Mouse (Mus musculus) limb, embryonic 15.5 days (tissue): ENCODE measurements around the gene Trim26. TPM values are rescaled to one million over a fixed set of nuclear protein-coding genes. Genes with fewer than 3 reads are reported as not detected.

Source experiments
- ATAC-seq: fragments of 200-750 bp; cut with Nextera tagmentation; 2 replicates; pipeline ENCODE4 v1.8.0; 2017; ENCODE audit warnings: low read depth, moderate TSS enrichment; ENCODE audit not compliant: insufficient number of reproducible peaks, low FRiP score, low TSS enrichment
- H3K27ac ChIP-seq: fragments of 300-500 bp; sonication (generic); 2 replicates; pipeline ENCODE4 v1.5.1; 2015; ENCODE audit warnings: moderate library complexity, mild to moderate bottlenecking, inconsistent platforms
- H3K27me3 ChIP-seq: fragments of 300-500 bp; sonication (generic); 2 replicates; pipeline ENCODE4 v1.6.1; 2015; ENCODE audit warnings: inconsistent platforms
- H3K36me3 ChIP-seq: fragments of 300-500 bp; sonication (generic); 2 replicates; pipeline ENCODE4 v1.6.1; 2015; ENCODE audit warnings: inconsistent platforms
- H3K4me1 ChIP-seq: fragments of 300-500 bp; sonication (generic); 2 replicates; pipeline ENCODE4 v1.6.1; 2015; ENCODE audit warnings: inconsistent platforms
- H3K4me2 ChIP-seq: fragments of 300-500 bp; sonication (generic); 2 replicates; pipeline ENCODE4 v1.6.1; 2015; ENCODE audit warnings: mild to moderate bottlenecking, inconsistent platforms
- H3K4me3 ChIP-seq: fragments of 300-500 bp; sonication (generic); 2 replicates; pipeline ENCODE4 v1.5.1; 2015; ENCODE audit warnings: mild to moderate bottlenecking, inconsistent platforms
- H3K9ac ChIP-seq: fragments of 300-500 bp; sonication (generic); 2 replicates; pipeline ENCODE4 v1.6.1; 2015; ENCODE audit warnings: inconsistent platforms
- H3K9me3 ChIP-seq: fragments of 300-500 bp; sonication (generic); 2 replicates; pipeline ENCODE4 v1.6.1; 2016; ENCODE audit warnings: inconsistent platforms
- WGBS: fragments of 180-500 bp; shearing (Covaris S2); methylation state at CpG from one replicate; pipeline ENCODE4 v1.1.7; 2015; 5-methylcytosine and 5-hydroxymethylcytosine counted together
- polyA plus RNA-seq: library from polyadenylated mRNA; unstranded; fragments of >200 nt; fragmentation: Nextera tagmentation; extraction: Ambion mirVana; gene quantifications from 2 replicates; pipeline ENCODE4 v1.2.1, GENCODE M21; 2015

The Trim26 gene
- polyA plus RNA-seq, 1 experiment from 2014 or later = 44.3 TPM

DNA sequence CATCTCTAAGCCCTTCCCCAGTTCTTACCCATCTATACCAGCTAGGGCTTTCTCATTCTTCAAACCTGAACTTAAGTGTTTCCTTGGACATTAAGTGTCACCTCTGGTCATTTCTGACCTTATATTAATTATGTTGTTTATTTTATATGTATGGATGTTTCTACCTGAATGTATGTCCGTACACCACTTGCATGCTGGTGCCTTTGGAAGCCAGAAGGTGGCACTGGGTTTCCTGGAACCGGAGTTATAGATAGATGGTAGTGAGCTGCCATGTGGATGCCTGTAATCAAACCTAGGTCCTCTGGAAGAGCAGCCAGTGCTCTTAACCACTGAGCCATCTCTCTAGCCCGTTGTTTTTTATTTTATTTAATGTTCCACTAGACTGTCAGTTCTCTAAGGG lies 18.6 kb downstream of the Trim26 start:
- Histone ChIP-seq H3K9ac (no peak overlapping the region), H3K36me3 (peaks cover 86% of the 10 kb centered on the region), H3K9me3 (no peaks in the 10 kb centered on the region), H3K4me1 (no peaks in the 10 kb centered on the region), H3K4me3 (no peak overlapping the region), H3K4me2 (no peak overlapping the region), H3K27me3 (no peaks in the 10 kb centered on the region), H3K27ac (no peak overlapping the region)
- WGBS = 91% methylated on average over 3 of the region's 3 CpGs
- ATAC-seq = no peak

- WGBS = 92% methylated on average over 4 of the region's 4 CpGs
- Histone ChIP-seq H3K9me3 (no peaks in the 10 kb centered on the region), H3K4me2 (no peak overlapping the region), H3K4me3 (no peak overlapping the region), H3K27ac (no peak overlapping the region), H3K27me3 (no peaks in the 10 kb centered on the region), H3K36me3 (peaks cover 80% of the 10 kb centered on the region), H3K9ac (no peak overlapping the region), H3K4me1 (no peaks in the 10 kb centered on the region)
- no peak for ATAC-seq
These were observed 19.3 kb downstream of the Trim26 start for GRCm38 (mm10) chr17:36856236-36856635.

DNA sequence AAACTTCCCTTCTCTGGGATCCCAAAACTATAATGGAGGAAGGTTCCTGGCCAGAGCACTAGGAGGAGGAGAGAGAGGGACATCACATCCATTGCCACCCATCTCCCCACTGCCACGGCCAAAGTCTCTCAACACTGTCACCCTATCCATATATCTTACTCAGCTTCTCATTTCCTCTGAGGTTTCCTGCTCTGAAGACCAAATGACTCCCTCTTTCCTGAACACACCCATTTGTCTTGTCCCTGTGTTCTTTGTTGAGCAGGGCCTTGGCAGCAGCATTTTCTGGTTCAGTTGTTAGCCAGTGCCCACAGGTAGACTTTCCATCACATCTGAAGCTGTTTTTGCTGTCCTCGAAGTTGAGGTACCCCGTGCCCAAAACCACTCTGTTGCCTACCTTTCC lies 21.2 kb downstream of the Trim26 start:
- peaks cover 60% of the 10 kb centered on the region for H3K36me3 ChIP-seq
- no peak for ATAC-seq
- H3K27me3 ChIP-seq = no peaks in the 10 kb centered on the region
- no peak overlapping the region for H3K4me3 ChIP-seq
- H3K27ac ChIP-seq = no peak overlapping the region
- H3K9ac ChIP-seq = no peak overlapping the region
- H3K9me3 ChIP-seq = no peaks in the 10 kb centered on the region
- 86% methylated on average over 3 of the region's 3 CpGs for WGBS
- no peaks in the 10 kb centered on the region for H3K4me1 ChIP-seq
- H3K4me2 ChIP-seq = no peak overlapping the region

DNA sequence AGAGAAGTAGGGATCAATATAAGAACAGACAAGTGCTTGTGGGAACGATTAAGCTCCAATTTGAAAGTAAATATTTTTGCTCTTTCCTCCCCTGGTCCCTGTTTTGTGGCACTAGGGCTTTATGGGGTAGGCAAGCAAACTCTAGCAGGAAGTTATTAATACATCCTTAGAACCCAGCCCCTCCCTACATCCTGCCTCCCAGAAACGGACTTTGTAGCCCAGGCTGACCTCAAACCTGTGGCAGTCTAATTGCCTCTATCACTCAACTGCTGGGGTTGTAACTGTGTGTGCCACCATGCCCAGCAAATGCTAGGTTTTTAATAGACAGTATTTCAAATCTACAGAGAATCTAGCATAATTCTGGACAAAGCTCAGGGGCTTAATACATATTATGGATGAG lies 24.7 kb downstream of the Trim26 start:
- no peaks in the 10 kb centered on the region for H3K9me3 ChIP-seq
- H3K4me1 ChIP-seq = 0 out of 2 replicates have a peak, but pooled peaks cover 2% of the 10 kb centered on the region
- no peak overlapping the region for H3K4me2 ChIP-seq
- H3K36me3 ChIP-seq = peaks cover 27% of the 10 kb centered on the region
- no peak for ATAC-seq
- H3K27ac ChIP-seq = no peak overlapping the region
- H3K4me3 ChIP-seq = no peak overlapping the region
- no peak overlapping the region for H3K9ac ChIP-seq
- peaks cover 14% of the 10 kb centered on the region for H3K27me3 ChIP-seq
- WGBS = 44% methylated on average over 2 of the region's 2 CpGs

DNA sequence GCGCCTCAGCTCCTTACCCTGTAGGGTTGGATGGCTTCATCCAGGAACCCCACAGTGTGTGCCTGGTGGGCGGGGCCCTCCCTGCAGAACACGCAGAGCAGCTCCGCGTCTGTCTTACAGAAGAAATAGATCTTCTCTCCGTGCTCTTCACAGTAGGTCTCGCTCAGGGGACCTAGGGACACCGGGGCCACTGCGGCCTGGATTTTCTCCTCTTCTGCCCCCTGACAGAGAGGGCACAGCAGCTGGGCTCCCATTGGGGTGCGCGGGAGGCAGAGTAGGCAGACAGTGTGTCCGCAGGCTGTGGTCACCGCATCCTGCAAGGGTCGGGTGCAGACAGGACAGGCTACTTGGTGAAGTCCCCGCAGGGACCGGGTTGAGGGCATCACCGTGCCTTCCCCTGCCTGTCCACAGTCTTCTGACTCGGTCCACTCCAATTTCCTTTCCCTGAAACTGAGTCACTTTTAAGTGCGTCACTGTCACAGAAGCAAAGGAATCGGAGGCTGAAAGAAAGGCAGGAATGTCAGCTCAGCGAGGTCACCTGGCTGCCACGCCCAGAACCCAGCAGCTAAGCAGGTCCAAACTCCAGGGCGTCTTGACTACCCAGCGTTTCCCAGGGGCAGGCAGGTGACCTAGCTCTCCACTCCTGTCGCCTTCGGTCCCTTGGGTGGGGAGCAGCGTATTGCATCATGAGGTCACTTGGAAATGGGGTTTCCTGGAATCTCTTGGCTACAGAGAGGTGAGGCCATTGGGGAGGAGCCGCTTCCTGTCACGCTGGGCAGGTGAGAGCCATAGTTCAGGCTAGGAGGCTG lies 30.0 kb downstream of the Trim26 start, which contains the start of gene Trim15:
Gene Trim15, minus strand, starts transcription at position 492 of the 809 bp plus-strand sequence.
- 11% methylated on average over 29 of the region's 29 CpGs for WGBS

GRCm38 (mm10) chr17:36868836-36869235 lies 31.9 kb downstream of the Trim26 start:
- no peak overlapping the region for H3K27ac ChIP-seq
- H3K27me3 ChIP-seq = peaks cover 32% of the 10 kb centered on the region
- ATAC-seq = no peak
- no peak overlapping the region for H3K9ac ChIP-seq
- 66% methylated on average over 2 of the region's 2 CpGs for WGBS
- no peak overlapping the region for H3K4me2 ChIP-seq
- H3K9me3 ChIP-seq = no peaks in the 10 kb centered on the region
- H3K4me3 ChIP-seq = no peak overlapping the region
- H3K36me3 ChIP-seq = no peaks in the 10 kb centered on the region
- 0 out of 2 replicates have a peak, but pooled peaks cover 4% of the 10 kb centered on the region for H3K4me1 ChIP-seq

More for the DNA sequence above, 30.0 kb downstream of the Trim26 start, which contains the start of gene Trim15:
- H3K9me3 ChIP-seq = no peaks in the 10 kb centered on the region
- H3K27ac ChIP-seq = no peak within 1 kb of the TSS
- H3K4me3 ChIP-seq = no peak within 1 kb of the TSS
- H3K27me3 ChIP-seq = peaks cover 32% of the 10 kb centered on the region
- H3K36me3 ChIP-seq = no peaks in the 10 kb centered on the region
- 0 out of 2 replicates have a peak, but pooled peaks cover 4% of the 10 kb centered on the region for H3K4me1 ChIP-seq
- ATAC-seq = no peak
- H3K9ac ChIP-seq = no peak within 1 kb of the TSS
- 0 out of 2 replicates have a peak within 1 kb of the TSS, but pooled peaks have one; percentile 17 for H3K4me2 ChIP-seq

GRCm38 (mm10) chr17:36869284-36869954 lies 32.5 kb downstream of the Trim26 start, which contains the start of gene Trim10:
TSS of gene Trim10 (plus strand) at chr17:36869574.
- Histone ChIP-seq H3K4me2 (no peak within 1 kb of the TSS), H3K27ac (no peak within 1 kb of the TSS), H3K9me3 (no peaks in the 10 kb centered on the region), H3K9ac (no peak within 1 kb of the TSS), H3K4me3 (no peak within 1 kb of the TSS), H3K36me3 (no peaks in the 10 kb centered on the region), H3K27me3 (peaks cover 32% of the 10 kb centered on the region), H3K4me1 (0 out of 2 replicates have a peak, but pooled peaks cover 4% of the 10 kb centered on the region)
- 65% methylated on average over 4 of the region's 4 CpGs for WGBS
- ATAC-seq = no peak

GRCm38 (mm10) chr17:36869955-36870810 lies 33.2 kb downstream of the Trim26 start:
- Histone ChIP-seq H3K4me3 (no peak overlapping the region), H3K27ac (no peak overlapping the region), H3K4me1 (0 out of 2 replicates have a peak, but pooled peaks cover 4% of the 10 kb centered on the region), H3K4me2 (no peak overlapping the region), H3K9ac (no peak overlapping the region), H3K36me3 (no peaks in the 10 kb centered on the region), H3K27me3 (peaks cover 25% of the 10 kb centered on the region), H3K9me3 (no peaks in the 10 kb centered on the region)
- ATAC-seq = no peak
- WGBS = 73% methylated on average over 25 of the region's 25 CpGs

GRCm38 (mm10) chr17:36874636-36875035 lies 37.7 kb downstream of the Trim26 start:
- Histone ChIP-seq H3K4me3 (no peak overlapping the region), H3K4me1 (no peaks in the 10 kb centered on the region), H3K27me3 (0 out of 2 replicates have a peak, but pooled peaks cover 3% of the 10 kb centered on the region), H3K9me3 (no peaks in the 10 kb centered on the region), H3K27ac (no peak overlapping the region), H3K4me2 (no peak overlapping the region), H3K9ac (no peak overlapping the region), H3K36me3 (no peaks in the 10 kb centered on the region)
- 49% methylated on average over 4 of the region's 4 CpGs for WGBS
- ATAC-seq = no peak

DNA sequence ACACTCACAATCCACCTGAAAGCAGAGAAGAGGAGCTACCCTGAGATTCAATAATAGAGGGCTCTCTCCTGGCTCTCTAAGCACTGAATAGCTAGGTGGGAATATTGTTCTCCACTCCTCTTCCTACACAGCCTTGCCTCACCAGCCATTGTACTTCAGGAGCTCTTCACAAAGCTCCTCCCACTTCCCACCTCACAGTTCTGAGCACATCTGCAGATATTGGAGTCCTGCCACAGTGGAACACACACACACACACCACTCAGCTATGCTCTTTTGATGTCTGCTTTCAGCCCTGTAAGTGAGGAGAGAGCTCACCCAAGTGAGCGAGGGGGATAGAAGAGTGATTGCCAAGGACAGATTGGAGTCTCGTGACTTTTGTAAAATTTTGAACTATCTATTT lies 46.4 kb downstream of the Trim26 start:
- 54% methylated on average over 2 of the region's 2 CpGs for WGBS
- Histone ChIP-seq H3K36me3 (no peaks in the 10 kb centered on the region), H3K9me3 (no peaks in the 10 kb centered on the region), H3K27ac (no peak overlapping the region), H3K27me3 (no peaks in the 10 kb centered on the region), H3K9ac (no peak overlapping the region), H3K4me1 (no peaks in the 10 kb centered on the region), H3K4me2 (no peak overlapping the region), H3K4me3 (no peak overlapping the region)
- no peak for ATAC-seq

GRCm38 (mm10) chr17:36885132-36885790 lies 48.3 kb downstream of the Trim26 start:
- Histone ChIP-seq H3K9me3 (no peaks in the 10 kb centered on the region), H3K4me3 (no peak overlapping the region), H3K4me1 (no peaks in the 10 kb centered on the region), H3K27me3 (no peaks in the 10 kb centered on the region), H3K36me3 (no peaks in the 10 kb centered on the region), H3K27ac (no peak overlapping the region), H3K4me2 (no peak overlapping the region), H3K9ac (no peak overlapping the region)
- ATAC-seq = no peak
- 90% methylated on average over 12 of the region's 12 CpGs for WGBS
